Mouse (Mus musculus) right cerebral cortex, adult 2 months (tissue): ENCODE results near the gene Mad1l1.
"Not testable (repeated sequence)": the region's sequence is repeated elsewhere in the genome, so short reads cannot be mapped to it uniquely, and the experiment has no call there.

Experiments
- DNase-seq, 2 experiments: peaks; one replicate each; pipeline ENCODE4 v3.0.0; 2021 to 2022; ENCODE audit warnings: low spot score in 2 of 2

Gene Mad1l1

GRCm38 (mm10) chr5:140321042-140321755, at the start of gene Mad1l1, which contains the start of gene Nudt1:
Gene Mad1l1 (minus strand): TSS chr5:140321552.
Gene Nudt1 (plus strand): TSS chr5:140321656.
- DNase-seq, result peak; percentile 91 to 92

GRCm38 (mm10) chr5:140370446-140371254, 49.3 kb upstream of the Mad1l1 start:
- DNase-seq, result no peak

DNA sequence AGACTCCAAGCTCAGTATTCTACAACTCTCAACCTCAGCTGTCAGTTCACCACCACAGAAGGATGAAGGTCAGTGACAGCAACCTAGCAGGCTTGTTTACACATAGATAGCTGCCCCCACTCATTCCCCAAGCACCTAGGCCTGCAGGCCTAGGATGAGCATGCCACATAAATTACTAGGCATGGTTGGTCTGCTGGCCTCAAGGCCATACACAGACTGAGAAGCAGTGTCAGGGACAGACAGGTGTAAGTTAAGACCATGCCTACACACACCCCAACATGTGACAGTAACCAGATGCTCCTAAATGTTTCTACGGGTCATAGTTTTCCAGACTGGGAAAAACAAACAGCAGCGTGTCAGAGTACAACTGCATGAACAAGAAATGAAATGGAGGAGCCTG, 48.1 kb upstream of the Mad1l1 start:
- no peak for DNase-seq

DNA sequence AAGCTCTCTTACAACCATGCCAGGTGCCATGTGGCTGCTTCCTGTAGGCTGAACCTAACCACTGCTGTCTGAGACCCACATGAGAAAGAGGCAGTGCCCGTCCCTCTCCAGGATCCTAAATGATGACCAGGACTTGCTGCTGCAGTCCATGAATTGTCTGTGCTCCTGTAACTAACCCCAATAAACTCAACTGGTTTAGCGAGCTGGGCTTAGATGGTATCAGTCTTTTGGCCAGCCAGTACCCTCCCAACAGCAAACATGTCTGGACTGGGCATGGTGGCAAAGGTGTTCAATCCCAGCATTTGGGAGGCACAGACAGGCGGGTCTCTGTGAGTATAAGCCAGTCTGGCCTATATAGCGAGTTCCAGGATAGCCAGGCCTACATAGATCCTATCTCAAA, 47.6 kb upstream of the Mad1l1 start:
- DNase-seq, result no peak

DNA sequence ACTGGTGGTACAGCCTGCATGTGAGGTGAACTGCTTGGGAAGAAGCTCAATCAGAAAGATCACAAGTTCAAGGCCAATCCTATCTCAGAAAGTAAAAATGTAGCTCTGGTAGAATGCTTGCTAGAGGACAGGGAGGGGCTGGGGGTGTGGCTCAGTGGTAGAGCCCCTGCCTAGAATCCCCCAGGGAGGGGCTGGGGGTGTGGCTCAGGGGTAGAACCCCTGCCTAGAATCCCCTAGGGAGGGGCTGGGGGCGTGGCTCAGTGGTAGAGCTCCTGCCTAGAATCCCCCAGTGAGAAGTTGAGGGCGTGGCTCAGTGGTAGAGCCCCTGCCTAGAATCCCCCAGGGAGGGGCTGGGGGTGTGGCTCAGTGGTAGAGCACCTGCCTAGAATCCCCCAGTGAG, 46.8 kb upstream of the Mad1l1 start:
- DNase-seq, result not testable (repeated sequence)

DNA sequence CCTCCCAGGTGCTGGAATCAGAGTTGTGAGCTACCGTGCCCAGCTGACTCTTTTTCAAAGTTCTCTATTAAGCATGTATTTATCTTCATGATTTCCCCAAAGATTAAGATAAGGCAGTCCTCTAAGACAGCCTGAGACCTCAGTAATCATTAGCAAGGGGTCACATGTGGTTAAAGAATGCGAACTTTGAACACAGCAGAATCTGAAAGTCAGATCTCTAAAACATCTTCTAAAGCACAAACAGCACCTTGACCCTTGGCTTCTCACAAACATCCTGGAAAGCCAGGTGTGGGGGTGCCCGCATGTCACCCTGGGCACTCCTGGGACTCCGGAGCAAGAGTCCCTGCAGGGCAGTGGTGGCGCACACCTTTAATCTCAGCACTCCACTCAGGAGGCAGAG, 43.1 kb upstream of the Mad1l1 start:
- DNase-seq, result no peak

GRCm38 (mm10) chr5:140359930-140360674, 38.8 kb upstream of the Mad1l1 start:
- no peak for DNase-seq

- DNase-seq, result no peak
These were observed 36.1 kb upstream of the Mad1l1 start for GRCm38 (mm10) chr5:140357466-140357865.

DNA sequence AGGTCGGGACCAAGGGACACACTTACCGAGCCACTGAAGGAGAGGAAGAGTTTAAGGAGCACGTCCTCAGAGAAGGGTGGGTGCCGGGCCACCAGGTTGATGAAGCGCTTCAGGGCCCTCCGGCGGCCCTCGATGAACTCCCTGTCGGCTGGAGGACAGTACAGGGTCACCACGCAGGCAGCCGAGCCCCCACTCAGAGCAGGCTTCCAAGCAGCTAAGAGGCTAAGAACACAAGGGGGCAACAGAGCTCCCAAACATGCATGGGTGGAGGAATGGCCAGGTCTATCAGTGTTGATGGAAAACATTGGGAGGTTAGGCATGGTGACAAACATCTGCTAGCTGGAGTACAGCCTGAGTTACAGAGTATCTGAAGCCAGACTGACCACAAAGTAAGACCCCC, 34.6 kb upstream of the Mad1l1 start:
- no peak for DNase-seq

DNA sequence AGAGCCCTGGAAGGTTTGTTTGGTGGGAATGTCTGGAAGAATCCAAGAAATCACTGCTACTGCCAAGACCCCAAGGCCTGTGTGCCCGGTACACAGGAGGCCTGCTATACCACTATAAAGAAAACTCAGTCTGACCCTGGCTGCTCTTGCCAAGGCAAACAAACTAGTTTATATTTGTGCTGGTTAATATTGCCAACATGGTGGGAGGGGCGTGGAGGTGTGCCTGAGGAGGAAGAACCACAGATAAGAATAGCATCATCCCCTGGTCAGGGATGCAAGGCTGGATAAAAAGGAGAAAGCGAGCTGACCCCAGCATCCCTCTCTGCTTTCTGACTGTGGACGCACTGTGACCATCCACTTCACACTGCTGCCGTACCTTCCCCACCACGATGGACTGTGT, 31.0 kb upstream of the Mad1l1 start:
- DNase-seq, result no peak

DNA sequence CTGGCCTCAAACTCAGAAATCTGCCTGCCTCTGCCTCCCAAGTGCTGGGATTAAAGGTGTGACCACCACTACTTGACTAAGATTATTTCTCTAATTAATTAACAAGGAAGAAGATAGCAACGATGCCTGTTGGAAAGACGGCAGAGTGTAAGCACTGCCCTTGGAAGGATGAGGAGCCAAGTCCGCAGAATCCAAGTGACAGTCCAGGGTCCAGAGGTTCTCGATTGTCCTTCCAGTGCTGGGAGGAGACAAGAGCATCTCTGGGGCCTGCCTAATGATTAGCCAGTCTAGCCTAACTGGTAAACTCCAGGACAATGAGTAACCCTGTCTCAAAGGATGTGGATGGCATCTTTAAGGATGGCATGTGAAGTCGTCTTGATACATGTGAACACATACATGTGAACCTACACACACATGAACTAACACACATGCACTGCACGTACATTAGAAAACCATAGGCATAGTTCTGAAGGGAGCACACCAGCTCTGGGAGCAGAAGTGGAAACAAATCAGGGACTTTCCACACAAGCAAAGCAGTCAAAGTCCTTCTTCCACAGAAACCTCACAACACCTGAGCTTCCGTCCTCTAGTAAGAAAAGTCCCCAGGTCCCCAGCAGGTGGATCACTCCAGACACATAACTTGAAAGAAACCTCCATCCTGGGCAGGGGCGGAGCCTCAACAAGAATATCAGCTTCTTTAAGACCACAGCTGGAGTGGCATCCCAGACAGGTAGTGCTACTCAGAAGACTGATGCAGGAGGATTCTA, 29.6 kb upstream of the Mad1l1 start:
- no peak for DNase-seq

DNA sequence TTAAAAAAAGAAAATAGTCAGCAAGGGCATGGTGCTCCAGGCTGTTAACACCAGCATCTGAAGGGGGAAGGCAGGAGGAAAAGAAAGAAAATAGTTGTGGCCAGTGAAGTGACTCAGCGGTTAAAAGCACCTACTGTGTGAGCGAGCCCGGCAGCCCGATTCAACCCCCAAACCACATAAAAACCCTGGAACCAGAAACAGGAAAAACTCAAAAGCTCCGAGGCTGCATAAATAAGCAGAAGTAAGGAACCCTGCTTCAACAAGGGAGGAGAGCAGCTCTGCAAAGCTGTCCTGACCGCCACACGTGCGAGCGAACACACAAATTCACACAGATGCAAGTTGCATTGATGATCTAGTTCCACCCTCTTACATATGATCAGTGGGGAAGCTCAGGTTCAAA, 28.5 kb upstream of the Mad1l1 start:
- no peak for DNase-seq

DNA sequence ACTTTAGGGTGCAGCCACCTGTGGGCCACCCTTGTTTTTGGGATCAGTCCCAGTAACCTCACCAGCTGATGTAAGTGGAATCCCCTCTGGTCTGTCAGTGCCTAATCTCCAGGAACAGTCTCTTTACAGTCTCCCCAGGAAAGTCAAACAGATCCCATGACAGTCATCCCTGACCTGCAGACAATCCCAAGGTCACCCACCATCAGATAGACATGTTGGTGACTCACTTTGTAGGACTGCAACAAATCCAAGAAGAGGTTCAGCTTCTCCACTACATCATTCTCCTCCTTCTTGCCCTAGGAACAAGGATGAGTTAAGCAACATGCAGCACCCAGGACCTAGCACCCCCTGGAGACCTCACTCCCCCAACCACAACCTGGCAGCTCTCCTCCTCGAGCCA, 24.7 kb upstream of the Mad1l1 start:
- DNase-seq, result no peak

GRCm38 (mm10) chr5:140345244-140345643, 23.9 kb upstream of the Mad1l1 start:
- DNase-seq, result no peak

- DNase-seq, result no peak
These were observed 21.5 kb upstream of the Mad1l1 start for GRCm38 (mm10) chr5:140342880-140343279.

DNA sequence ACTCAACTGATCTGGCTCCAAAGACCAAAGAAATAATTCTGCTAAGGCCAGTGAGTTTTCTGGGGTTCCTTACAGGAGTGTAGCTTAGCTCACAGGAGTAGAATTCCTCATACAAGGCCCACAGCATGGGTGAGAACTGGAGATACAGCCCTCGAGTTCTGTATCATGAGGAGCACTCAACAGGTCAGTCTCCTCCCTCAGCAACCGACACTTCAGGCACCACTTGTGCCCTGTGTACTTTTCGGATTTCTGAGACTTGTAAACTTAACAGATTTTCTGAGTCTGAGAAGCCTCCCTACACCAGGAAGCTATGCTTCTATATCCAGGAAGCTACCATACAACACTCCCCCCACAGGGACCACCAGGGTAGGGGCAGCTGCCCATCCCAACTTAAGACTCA, 18.5 kb upstream of the Mad1l1 start:
- DNase-seq, result no peak

DNA sequence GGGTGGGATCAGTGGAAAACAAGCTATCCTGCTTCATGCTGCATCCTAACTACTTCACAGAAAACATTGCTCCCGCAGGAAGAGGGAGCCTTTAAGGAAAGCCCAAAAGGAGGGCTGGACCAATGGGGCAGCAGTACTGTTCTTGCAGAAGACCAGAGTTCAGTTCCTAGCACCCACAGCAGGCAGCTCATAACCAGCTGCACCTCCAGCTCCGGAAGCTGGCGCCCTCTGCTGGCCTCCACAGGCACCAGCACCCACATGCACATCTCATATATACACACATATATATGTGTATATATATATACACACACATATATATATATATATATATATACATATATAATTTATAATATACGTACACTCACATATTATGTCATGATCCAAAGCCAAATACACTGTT, 17.4 kb upstream of the Mad1l1 start:
- DNase-seq, result no peak

- peak; percentile 18 to 32 for DNase-seq
These were observed 15.3 kb upstream of the Mad1l1 start for GRCm38 (mm10) chr5:140336680-140337079.

DNA sequence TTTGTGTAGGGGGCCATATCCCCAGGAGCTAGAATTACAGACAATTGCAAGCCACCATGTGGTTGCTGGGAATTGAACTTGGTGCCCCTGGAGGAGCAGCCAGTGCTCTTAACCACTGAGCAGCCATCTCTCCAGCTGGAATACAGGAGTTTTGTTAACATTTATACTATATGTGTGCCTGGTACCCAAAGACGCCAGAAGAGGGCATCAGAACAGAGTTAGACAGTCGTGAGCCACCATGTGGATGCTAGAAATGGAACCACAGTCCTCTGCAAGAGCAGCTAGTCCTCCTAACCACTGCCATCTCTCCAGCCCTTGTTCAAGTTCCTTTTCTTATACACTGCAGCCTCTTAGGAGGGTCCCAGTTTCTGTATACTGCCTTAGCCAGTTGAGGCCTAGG, 12.3 kb upstream of the Mad1l1 start:
- no peak for DNase-seq

DNA sequence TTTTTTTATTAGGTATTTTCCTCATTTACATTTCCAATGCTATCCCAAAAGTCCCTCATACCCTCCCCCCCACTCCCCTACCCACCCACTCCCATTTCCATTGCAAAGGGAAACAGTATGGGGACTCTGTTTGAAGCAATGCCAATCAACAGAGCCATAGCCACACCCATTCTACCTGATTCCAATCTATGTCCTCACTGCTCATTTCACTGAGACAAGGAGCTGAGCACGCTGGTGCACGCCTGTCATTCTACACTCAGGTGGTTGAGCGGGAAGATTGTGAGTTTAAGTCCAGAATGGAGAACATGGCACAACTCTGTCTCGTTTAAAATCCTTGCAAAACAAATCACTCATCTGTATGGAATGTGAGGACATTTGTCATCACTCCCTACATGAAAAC, 11.2 kb upstream of the Mad1l1 start:
- no peak for DNase-seq

- DNase-seq, result peak; percentile 82
These were observed 10.5 kb upstream of the Mad1l1 start, which contains the start of gene Mrm2 for GRCm38 (mm10) chr5:140331615-140332512. Gene Mrm2 (minus strand): TSS chr5:140331898.
